Mouse (Mus musculus) adrenal gland, postnatal 25 days (tissue): Measurements from ENCODE around the gene C1qtnf3. TPM values are rescaled to one million over a fixed set of nuclear protein-coding genes. Genes with fewer than 3 reads are reported as not detected.
"Not testable (repeated sequence)": the region's sequence is repeated elsewhere in the genome, so short reads cannot be mapped to it uniquely, and the experiment has no call there.

Source experiments
- DNase-seq: peaks from one replicate; pipeline ENCODE4 v3.0.0; 2021; ENCODE audit warnings: mixed read lengths
- total RNA-seq: library from RNA; stranded (reverse); gene quantifications from 2 replicates; pipeline ENCODE4 v1.2.3, GENCODE M21; 2021

C1qtnf3 gene
- total RNA-seq, 1 experiment from 2014 or later = 0.73 TPM

- no peak for DNase-seq
Observed at GRCm38 (mm10) chr15:10959277-10960026, 7.3 kb downstream of the C1qtnf3 start.

- DNase-seq = no peak
Observed at GRCm38 (mm10) chr15:10960267-10960666, 8.1 kb downstream of the C1qtnf3 start.

GRCm38 (mm10) chr15:10962601-10963000 is 10.5 kb downstream of the C1qtnf3 start:
- DNase-seq = no peak

DNA sequence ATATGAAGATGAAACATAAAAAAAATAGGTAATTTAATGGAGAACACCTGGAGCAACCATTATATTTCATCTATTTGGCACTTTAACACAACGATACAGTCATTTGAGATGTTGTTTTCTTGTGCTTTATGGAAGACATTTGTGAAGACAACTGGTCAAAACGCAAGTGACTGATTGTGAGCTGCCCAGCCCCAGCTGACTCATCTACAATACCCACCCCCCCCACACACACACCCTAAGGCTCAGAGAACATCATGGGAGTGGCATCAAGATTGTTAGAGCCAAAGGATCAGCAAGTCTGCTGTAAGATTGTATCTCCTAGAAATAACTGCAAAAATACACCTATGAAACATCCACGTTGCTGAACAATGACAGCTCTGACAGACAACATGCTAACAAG is 17.3 kb downstream of the C1qtnf3 start:
- no peak for DNase-seq

- DNase-seq = no peak
Observed at GRCm38 (mm10) chr15:10970777-10971176, 18.6 kb downstream of the C1qtnf3 start.

GRCm38 (mm10) chr15:10977151-10977550 is 25.0 kb downstream of the C1qtnf3 start:
- DNase-seq = no peak

DNA sequence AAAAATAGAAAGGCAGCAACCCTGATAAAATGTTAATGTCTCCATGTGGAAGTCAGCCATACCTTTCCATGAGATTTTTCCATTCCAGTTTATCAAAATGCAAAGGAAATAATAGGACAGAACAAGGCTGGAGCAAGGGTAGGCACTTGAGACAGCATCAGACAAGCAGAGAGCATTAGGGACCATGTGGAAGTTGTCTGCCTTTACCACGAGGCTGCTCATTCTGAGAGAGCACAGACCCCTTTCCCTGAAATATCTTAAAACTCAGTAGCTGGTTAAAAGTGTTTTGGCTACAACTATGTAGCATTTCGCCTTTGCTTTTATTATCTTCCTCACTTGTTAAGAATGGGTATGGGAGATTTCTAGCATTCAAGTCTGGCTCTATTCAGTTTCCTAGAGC is 28.6 kb downstream of the C1qtnf3 start:
- no peak for DNase-seq

DNA sequence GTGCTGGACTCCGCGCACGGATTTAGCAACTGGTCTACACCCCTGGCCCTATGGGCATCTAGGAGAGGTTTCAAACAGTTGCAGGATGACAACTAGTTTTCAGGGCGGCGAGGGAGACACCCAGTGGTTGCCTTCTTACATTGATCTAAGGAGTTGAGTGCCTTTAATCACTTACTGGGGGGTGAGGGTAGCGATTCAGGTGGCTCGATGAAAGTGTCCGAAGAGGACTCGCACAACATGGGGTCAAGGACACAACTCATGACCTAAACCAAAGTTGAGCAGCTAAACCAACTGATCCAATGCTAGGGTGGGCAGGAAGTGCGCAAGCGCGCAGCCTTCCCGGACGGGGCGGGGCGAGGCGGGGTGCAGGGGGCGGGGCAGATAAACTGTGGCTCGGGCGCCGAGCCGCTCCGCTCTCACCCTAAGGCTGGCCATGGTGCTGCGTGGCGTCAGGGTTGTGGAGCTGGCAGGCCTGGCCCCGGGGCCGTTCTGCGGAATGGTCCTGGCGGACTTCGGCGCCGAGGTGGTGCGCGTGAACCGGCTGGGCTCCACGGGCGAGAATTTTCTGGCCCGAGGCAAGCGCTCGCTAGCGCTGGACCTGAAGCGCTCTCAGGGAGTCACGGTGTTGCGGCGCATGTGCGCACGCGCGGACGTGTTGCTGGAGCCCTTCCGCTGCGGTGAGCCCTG is 29.4 kb downstream of the C1qtnf3 start, which contains the start of gene Amacr:
Amacr (plus strand) TSS at position 380 of the 687 bp plus-strand sequence.
- DNase-seq = peak; percentile 92

- no peak for DNase-seq
Observed at GRCm38 (mm10) chr15:10982064-10982435, 29.9 kb downstream of the C1qtnf3 start.

- DNase-seq = no peak
Observed at GRCm38 (mm10) chr15:10985756-10986155, 33.6 kb downstream of the C1qtnf3 start.

DNA sequence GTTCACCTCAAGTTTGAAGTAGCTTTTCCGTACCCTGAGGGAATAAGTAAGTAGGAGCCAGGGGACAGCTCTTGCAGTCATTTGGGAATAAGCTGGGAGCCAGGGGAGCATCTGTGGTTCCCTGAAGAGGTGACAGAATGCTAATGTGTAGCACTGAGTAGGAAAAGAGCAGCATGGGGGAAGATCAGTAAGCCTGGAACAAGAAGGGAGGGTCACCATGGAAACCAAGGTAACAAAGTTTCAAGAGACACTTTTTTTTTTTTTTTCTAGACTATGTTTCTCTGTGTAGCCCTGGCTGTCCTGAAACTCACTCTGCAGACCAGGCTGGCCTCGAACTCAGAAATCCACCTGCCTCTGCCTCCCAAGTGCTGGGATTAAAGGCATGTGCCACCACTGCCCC is 34.3 kb downstream of the C1qtnf3 start:
- DNase-seq = not testable (repeated sequence)

GRCm38 (mm10) chr15:10990411-10990810 is 38.3 kb downstream of the C1qtnf3 start:
- DNase-seq = no peak

DNA sequence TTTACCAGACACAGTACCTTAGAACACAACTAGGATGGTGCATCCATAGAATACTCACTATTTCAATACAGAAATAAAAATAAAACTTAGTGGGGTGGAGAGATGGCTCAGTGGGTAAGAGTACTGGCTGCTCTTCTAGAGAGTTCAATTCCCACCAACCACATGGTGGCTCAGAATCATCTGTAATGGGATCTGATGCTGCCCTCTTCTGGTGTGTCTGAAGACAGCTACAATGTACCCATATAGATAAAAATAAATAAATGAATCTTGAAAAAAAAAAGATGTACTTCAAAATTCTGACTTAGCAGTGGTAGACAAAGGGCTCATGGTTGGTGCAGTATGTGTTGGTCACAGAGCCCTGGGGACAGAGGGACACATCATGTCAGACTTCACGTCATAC is 39.4 kb downstream of the C1qtnf3 start:
- no peak for DNase-seq

- no peak for DNase-seq
Observed at GRCm38 (mm10) chr15:10999832-11000231, 47.7 kb downstream of the C1qtnf3 start.

GRCm38 (mm10) chr15:11000421-11000820 is 48.3 kb downstream of the C1qtnf3 start, which contains the start of gene Slc45a2:
Gene Slc45a2 (plus strand): TSS chr15:11000721.
- DNase-seq = no peak

DNA sequence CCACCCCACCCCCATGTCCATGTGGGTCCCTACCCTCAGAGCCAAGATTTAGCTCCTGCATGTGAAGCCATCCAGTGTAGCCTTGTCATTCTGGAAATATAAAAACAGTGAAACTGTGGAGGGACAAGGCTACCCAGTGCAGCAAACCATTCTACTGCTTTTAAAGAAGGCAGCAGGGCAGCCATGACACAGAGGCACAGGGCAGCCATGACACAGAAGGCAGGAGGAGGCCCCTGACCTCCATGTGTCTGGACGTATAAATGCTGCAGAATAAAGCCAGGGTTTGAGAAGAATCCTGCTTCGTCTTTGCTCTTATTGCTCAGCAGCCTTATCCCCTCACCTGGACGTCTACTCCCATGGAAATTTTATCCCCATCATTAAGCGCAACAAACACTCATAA is 51.7 kb downstream of the C1qtnf3 start:
- DNase-seq = no peak

DNA sequence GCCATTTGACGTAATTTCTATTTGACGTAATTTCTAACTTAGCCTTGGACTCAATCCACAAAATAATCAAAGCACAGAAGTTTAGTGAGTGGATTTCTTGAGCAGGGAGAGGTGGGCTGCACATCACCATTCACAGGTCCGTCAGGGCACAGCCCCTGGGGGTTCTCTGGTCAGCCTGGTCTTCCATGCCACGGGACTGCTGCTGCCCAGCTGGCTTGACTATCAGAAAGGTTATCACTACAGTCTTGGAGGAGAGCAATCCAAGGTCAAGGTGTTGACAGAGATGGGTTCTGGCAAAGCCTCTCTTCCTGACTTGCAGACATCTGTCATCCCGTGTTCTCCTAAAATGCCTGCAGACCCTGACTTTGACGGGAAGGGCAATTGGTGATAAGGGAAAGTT is 52.5 kb downstream of the C1qtnf3 start:
- DNase-seq = no peak

GRCm38 (mm10) chr15:11008756-11009155 is 56.6 kb downstream of the C1qtnf3 start:
- DNase-seq = no peak

- DNase-seq = no peak
Observed at GRCm38 (mm10) chr15:11010976-11011548, 58.9 kb downstream of the C1qtnf3 start.

- DNase-seq = no peak
Observed at GRCm38 (mm10) chr15:11014931-11015330, 62.8 kb downstream of the C1qtnf3 start.

DNA sequence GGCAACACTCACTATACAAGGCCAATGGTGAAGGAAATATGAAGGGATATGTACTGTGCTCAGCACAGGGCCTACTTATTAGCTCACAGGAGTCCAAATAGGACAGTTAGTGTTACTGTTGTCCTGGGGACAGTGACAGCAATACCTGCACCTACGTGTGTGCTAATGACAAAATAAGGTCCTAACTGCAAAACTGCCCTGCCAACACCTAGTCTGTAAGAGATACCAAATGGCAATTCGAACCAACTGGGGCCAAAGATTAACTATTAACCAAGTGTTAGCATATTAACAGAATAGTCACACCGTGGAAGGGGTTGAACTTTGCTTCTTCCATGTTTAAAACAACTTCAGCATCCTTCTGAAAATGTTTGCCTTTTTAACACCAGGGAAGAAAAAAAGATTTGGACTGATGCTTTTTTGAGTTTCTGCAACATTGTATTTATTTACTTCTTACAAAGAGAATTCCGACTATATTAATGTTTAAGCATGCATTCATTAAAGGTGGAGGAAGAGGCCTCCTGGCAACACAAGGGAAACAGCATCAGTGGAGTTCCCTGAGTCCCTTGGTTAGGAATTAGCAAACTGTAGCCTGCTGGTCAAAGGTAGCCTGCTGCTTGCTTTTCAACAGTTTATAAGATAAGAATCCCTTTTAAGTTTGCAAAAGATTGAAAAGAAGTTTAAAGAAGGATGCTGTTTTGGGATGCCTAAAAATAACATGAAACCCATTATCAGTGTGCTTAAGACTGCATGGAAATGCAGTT is 74.8 kb downstream of the C1qtnf3 start:
- no peak for DNase-seq
